26 mouse cellular contexts compared by ENCODE assay signal in genomic region chr2:18794261-18794660, GRCm38 (mm10).
DNase-seq lines count a peak whose midpoint lies in the region; TF ChIP-seq lines count a peak whose summit lies in the region.
"Had no signal": no experiment of that assay in that cellular context is flagged by ENCODE, and none has a peak within 500 bp of the region (broad histone marks: within the 10 kb centered on the region; RNA-seq: fewer than 3 reads in every experiment).

No protein-coding gene starts in this region.

- 75% methylated on average over 4 of the region's 4 CpGs for WGBS in heart, embryonic 10.5 days

- TF ChIP-seq CTCF in C2C12 (IDR thresholded peaks at IDR 0.05; ENCODE audit: control insufficient read depth, insufficient read depth, insufficient read length): no peak

- no peak overlapping the region for H3K27ac ChIP-seq in heart, embryonic 10.5 days
- H3K27ac ChIP-seq: embryonic facial prominence, embryonic 10.5 days; embryonic facial prominence, embryonic 13.5 days; forebrain, embryonic 10.5 days; forebrain, embryonic 13.5 days; heart, embryonic 13.5 days; hindbrain, embryonic 14.5 days; hindbrain, postnatal 0 days had no signal

- no peaks in the 10 kb centered on the region for H3K4me1 ChIP-seq in heart, embryonic 10.5 days
- H3K4me1 ChIP-seq: embryonic facial prominence, embryonic 10.5 days; embryonic facial prominence, embryonic 13.5 days; heart, embryonic 13.5 days had no signal

- H3K79me2 ChIP-seq in C2C12 (ENCODE audit: control insufficient read depth, insufficient read depth): no peaks in the 10 kb centered on the region

- no peak overlapping the region for H3K4me3 ChIP-seq in heart, embryonic 10.5 days
- no peak overlapping the region for H3K4me3 ChIP-seq in C2C12 (ENCODE audit: insufficient read depth, poor library complexity, severe bottlenecking)
- H3K4me3 ChIP-seq: embryonic facial prominence, embryonic 10.5 days; embryonic facial prominence, embryonic 13.5 days; erythroblast, embryonic 14.5 days; forebrain, embryonic 10.5 days; forebrain, embryonic 13.5 days; heart, embryonic 13.5 days had no signal

- no peaks in the 10 kb centered on the region for H3K36me3 ChIP-seq in heart, embryonic 10.5 days
- no peaks in the 10 kb centered on the region for H3K36me3 ChIP-seq in C2C12 (ENCODE audit: control insufficient read depth, insufficient read depth)
- H3K36me3 ChIP-seq: embryonic facial prominence, embryonic 10.5 days; embryonic facial prominence, embryonic 13.5 days; forebrain, embryonic 10.5 days; heart, embryonic 13.5 days had no signal

- H3K27me3 ChIP-seq in heart, embryonic 10.5 days (ENCODE audit: insufficient read depth, poor library complexity, severe bottlenecking): peaks cover 47% of the 10 kb centered on the region
- H3K27me3 ChIP-seq in C2C12 (ENCODE audit: control insufficient read depth, insufficient read depth, insufficient read length): no peaks in the 10 kb centered on the region

- DNase-seq in heart, adult 11 months: peak; percentile 66
- DNase-seq in heart, embryonic 10.5 days (ENCODE audit: low spot score): no peak
- DNase-seq in fibroblast of lung, adult 2 months (ENCODE audit: low read depth): peak; percentile 14
- DNase-seq in gastrocnemius, postnatal 14 days: no peak
- DNase-seq in ovary, postnatal 14 days (ENCODE audit: low spot score): no peak
- DNase-seq: adrenal gland, adult 8-10 months; adrenal gland, postnatal 25 days; cerebellum, adult 11-12 months; cerebellum, adult 8-10 months; cerebellum, postnatal 10 days; cerebellum, postnatal 36 days; embryo, embryonic 11 days; gastrocnemius, postnatal 10 days; heart, adult 18-20 months; heart, postnatal 14 days; heart, postnatal 4 days; kidney, adult 11 months had no signal

- no peak overlapping the region for H3ac ChIP-seq in C2C12 (ENCODE audit: control insufficient read depth, insufficient read length, low read depth)

- intact Hi-C loops in gastrocnemius, postnatal 14 days (cut with DNase I; ENCODE audit: low total_unique reads): no loop called here

- no peaks in the 10 kb centered on the region for H3K9me3 ChIP-seq in heart, embryonic 10.5 days
- H3K9me3 ChIP-seq: embryonic facial prominence, embryonic 10.5 days; embryonic facial prominence, embryonic 13.5 days; forebrain, embryonic 10.5 days; forebrain, embryonic 13.5 days; heart, embryonic 13.5 days had no signal

- no peaks in the 10 kb centered on the region for H3K79me3 ChIP-seq in C2C12 (ENCODE audit: low read depth)

TF ChIP-seq in C2C12, 6 proteins besides CTCF, POLR2A, EP300 and RAD21:
- TF ChIP-seq MYOD1 (IDR thresholded peaks at IDR 0.05; ENCODE audit: control insufficient read depth, insufficient read length, low read depth) (peak; percentile 13), MAX (IDR thresholded peaks at IDR 0.05) (no peak)
TF ChIP-seq in C2C12: peak in this region for 1.

Comparison
In these comparisons a context has a peak if more than half of its experiments do, and no peak if none do; other contexts are left out.
1. DNase-seq: peak in heart, adult 11 months (single experiment) and fibroblast of lung, adult 2 months (single experiment); none in heart, embryonic 10.5 days (single experiment), gastrocnemius, postnatal 14 days (single experiment) and ovary, postnatal 14 days (single experiment).